Mouse (Mus musculus): Measurements from ENCODE around the gene Xiap.
A peak's percentile ranks its signal among the peaks of the same experiment; 100 is the strongest.

The Xiap gene

DNA sequence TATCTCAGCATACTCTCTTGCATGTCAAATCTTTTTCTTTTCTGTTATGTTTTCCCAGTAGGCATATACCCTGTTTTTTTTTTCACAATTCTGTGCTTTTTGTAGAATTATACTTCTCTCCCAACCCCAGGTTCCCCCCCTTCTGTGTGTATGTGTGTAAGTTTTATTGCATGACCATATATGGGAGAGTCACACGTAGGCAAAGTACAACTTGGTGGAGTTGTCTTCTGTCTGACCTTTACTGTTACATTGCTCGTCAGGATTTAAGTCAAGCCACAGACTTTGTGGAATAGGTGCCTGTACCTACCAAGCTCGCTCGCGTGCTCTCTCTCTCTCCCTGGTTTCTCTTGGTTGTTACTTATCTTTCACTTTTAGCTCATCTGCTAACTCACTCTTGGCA lies 28.7 kb downstream of the Xiap start:
- DNase-seq (ENCODE audit: low read depth) = no peak

DNA sequence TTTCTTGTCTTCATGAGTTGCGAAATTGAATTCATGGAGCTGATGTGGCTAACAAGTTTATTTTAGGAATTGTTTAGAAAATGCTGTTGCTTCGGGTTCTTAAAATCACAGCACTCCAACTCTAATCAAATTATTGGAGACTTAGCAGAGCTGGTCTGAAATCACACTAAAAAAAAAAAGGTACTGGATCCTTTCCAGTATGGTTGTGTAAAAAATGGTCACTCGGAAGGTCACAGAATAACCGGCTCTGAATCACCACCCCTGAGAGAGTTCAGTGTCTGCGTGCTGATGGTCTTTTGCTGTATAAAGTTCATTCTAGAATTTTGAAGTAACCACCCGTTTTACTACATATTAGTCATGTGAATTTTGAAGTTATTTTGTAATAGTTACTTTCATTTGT lies 47.7 kb downstream of the Xiap start:
- no peak for DNase-seq (ENCODE audit: low read depth)

DNA sequence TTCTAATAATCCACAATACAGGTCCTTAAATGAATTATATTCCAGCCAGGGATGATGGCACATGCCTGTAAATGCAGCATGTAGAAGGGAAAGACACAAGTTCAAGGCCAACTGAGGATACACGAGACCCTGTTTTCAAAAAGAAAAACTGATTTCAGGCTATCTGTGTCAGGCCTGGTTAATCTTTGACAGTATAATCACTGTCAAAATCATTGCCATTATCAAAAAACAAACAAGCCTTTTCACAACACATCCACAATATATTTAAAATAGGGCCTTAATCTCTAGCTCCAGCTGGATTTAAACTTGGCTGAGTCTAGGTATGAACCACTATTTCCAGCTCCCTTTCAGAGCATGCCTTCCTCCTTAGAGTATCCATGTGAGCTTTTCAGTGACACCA lies 51.1 kb downstream of the Xiap start:
- no peak for DNase-seq (ENCODE audit: low read depth)

DNA sequence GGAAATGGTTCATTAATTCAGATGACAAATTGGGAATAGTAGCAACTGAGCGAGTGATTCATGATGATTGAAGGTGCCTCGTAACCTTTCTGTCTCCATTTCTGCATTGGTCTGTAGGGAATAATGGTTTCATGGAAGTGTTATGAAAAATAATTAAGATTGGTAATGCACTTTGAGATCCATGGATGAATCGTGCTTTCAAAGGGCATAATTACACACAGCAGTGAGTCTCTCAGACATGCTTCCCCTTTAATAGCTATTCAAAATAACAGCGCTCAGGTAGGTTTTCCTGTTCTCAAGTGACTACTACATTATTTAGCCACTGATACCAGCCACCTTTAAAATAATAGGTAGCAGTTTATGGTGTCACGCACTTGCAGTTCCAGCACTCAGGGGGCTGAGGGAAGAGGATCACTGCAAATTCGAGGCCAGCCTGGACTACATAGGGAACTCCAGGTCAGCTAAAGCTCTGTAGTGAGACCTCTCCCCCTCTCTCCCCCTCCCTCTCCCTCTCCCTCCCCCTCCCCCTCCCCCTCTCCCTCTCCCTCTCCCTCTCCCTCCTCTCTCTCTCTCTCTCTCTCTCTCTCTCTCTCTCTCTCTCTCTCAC lies 60.1 kb downstream of the Xiap start:
- no peak for DNase-seq (ENCODE audit: low read depth)

DNA sequence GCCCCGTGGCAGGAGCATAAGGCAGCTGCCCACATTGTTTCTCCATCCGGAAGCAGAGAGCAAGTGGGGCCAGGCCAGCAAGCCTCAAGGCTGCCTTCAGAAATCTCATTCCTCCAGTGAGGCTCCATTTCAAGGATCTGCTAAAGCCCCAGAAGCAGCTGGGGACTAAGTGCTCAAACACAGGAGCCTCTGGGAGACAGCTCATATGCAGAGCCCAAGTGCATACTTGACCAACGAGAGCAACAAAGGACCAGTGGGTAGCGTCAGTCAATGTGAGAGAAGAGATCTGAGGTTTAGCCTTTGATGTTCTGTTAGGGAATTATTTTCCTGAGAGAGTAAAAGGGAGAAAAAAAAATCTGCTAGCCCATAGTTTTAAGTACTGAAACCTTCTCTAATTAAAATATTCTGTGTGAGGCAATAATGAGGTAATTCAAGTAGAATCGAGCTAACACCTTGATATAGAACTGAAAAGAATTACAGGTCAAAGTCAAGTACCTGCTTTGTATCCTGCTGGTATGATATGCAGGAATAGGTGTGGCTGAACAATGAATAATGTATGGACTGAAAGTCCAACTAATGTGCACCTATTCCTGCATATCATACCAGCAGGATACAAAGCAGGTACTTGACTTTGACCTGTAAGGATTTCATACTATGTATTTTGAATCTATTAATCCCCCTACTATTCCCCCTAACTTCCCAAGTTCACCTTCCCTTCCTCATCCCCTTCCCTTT lies 65.7 kb downstream of the Xiap start:
- DNase-seq (ENCODE audit: low read depth) = no peak

DNA sequence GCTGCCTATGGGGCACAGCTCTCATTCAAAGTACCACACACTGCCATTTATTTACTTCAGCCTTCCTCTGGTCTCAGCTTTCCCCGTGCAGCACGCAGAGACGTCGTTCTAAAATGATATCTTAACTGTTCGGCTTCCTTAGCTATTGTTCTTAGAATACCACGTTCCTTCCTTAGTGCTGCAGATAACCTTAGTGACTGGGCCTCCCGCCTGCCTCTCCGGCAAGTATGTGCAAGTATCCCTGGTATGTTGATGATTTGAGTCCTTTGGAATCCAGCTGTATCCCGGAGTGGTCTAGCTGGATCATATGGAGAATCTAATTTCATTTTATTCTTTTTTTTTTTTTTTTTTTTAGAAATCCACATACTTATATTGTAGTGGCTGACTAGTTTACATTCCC lies 80.4 kb downstream of the Xiap start:
- no peak for DNase-seq (ENCODE audit: low read depth)

DNA sequence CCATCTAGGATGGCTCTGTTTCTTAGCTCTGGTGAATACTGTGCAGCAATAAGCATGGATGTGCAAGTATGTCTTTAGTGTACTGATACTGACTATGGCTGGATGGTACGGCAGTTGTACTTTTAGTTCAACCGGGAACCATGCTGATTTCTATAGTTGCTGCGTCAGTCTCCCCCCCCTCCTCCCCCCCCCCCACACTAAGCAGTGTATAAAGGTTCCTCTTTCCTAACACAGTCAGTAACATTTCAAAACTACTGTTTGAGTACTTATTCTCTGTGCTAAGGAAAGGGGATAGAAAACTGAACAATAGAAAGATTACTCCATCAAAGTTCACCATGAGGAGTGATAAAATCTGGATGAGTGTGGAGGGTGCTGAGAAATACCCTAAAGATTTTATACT lies 83.1 kb downstream of the Xiap start:
- no peak for DNase-seq (ENCODE audit: low read depth)

DNA sequence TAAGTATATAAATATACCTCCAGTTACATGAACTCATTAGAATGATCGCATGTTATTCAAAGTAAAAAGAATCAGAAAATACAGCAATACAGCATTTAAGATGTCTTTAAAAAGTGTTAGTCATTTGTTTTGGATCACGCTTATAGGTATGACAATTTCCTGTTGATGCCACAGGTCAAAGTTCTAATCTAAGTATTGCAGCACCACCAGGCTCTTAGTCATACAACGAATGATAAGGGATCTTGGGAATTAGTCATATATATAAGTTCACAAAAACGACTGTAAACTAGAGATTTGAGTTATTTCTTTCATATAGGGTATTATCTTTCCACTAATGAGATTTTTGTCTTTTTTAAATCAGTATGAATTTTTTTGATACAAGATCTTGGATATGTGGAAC lies 84.5 kb downstream of the Xiap start:
- no peak for DNase-seq (ENCODE audit: low read depth)

DNA sequence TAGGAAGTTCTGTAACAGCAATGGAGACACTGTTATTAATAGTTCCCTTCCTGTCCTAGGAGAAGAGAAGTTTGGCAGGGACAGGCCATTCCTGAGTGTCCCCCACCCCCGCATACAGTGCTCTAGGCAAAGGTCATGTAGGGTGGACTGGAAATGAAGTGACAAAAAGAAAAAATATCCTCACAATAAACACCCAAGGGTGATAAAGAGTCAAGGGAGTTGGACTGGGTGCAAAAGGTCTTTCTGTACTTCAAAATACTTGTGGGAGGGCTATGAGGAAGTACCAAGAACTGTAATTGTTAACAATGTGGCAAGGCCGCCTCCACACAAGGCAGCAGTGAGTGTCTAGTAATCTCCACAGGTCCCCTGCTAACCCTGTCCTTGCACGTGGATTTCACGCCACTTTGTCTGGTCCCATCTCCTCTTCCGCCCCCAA lies 88.6 kb downstream of the Xiap start:
- peak; percentile 35 for DNase-seq (ENCODE audit: low read depth)

DNA sequence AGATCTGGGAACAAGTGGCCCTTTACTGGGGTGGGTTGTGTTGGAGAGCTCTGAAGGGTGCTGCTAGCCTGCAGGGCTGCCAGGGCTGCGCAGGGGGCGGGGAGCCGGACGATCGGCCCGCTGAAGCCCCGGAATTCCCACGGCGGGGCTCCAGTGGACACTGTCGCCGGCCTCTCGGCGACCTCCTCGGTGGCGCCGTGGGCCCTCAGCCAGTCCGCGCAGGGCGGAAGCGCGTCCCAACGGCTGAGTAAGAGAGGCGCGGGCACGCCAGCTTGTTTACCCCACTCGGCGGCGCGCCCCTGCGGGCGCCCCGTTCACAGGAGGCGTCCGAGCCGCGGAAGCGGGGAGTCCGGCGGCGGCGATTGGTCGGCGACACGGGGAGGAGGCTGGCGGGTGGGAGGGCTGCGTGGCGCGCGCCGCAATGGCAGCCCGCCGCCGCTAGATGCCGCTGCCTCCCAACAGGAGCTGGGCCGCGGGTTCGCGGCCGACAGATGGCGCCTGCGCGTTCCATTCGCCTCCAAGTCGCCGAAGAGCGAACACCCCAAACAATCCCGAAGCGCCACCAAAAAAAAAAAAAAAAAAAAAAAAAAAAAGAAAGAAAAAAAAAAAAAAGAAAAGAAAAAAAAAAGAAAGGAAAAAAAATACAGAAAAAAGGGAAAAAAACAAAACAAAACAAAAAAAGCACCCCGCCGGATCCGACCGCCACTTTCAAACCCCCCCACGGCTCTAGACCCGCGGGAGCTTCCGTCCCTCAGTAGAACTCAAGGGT lies 89.5 kb downstream of the Xiap start, which contains the start of gene Stag2:
Gene Stag2 (plus strand): TSS at position 530 of the 769 bp plus-strand sequence.
- DNase-seq (ENCODE audit: low read depth) = peak; percentile 94

DNA sequence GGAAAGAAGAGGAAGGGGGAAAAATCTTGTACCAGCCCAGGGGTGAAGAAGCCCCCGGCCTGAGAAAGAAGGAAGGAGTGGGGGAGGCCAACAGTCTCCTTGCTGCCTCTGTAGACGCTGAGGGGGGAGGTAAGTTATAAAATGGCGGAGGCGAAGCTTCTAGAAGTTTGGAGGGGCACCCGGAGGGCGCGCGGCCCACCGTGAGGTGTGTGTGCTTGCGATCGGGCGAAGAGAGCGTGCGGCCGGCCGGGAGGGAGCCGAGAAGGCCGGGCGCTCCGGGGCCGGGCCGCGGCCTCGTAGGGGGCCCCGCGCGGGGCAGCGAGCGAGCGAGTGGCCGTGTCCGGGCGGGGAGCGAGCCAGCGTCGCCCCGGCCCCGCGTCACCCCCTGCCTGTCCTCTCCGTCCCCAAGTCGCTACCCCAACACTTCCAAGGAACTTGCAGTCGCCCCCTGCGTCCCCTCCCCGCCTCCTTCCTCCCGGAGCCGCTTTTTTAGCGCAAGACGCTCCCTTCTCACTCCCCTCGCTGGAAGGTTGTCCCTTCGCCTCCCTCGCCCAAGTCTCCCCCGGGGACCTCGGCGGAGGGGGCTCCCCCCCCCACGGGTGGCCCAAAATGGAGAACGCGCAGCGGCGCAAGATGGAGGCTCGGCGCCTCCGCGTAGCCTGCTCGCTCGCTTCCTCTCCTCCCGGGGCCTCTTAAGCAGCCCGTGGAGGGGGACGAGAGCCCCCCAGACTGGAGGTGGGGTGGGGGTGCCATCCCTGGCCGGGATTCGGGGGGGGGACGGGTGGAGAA lies 90.3 kb downstream of the Xiap start:
- peak; percentile 73 for DNase-seq (ENCODE audit: low read depth)

DNA sequence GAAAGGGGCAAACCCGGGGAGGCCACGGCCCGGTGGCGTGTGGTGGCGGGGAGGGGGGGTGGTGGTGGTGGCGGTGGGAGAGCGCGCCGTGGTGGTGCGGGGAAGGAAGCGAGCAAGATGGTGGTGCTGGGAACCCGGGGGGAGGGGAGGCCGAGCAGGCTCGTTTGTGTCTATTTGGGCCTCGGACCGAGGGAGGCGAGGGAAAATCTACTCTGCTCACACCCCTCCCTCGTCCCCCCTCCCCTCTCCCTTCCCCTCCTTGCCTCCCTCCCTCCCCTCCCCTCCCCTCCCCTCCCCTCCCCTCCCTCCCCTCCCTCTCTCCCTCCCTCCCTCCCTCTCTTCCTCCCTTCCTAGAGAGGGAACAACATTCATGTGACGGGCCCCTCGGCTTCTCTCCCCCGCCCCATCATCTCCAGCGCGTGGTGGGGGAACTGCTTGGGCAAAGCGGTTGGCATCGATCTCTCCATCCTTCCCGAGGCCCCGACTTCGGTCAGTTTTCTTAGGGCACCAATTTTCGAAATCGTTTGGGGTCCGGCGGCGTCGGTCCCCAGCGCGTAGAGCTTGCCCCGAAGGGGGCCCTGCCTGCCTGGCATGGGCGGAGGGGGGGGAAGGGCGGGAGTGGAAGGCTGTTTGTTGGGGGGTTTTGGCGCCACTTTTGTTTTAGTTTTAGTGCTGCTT lies 91.0 kb downstream of the Xiap start:
- peak; percentile 77 for DNase-seq (ENCODE audit: low read depth)

DNA sequence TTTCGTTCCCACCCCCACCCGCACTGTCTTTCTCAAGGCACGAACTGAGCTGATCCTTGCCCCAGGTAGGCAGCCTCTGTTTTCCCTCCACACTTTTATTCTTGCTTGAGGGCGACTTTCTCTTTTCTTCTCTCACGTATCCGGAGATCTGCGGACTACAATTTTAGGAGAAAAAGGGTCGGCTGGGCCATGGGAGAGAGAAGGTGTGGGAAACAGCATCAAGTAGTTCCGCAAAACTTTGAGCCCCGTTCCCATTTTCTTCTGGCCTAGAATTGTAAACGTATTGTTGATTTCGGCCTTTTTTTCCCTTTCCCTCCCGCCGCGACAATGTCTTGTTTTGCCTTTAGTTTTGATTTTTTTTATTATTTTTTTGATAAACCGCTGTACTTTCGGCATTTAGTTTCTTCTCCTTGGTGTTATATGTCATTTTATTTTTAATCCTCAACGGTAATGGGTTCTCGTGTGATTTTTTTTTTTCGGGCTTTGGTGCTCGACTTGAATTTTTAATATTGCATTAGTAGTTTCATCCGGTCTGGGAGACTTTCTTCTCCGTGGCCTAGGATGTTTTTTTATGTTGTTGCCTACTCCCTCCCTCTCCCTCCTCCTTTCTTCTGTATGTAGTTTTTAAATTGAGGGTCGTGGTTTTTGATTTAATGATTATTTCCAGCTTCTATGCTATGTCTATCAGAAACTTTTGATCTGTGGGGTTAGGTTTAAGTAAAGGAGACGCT lies 91.7 kb downstream of the Xiap start:
- no peak for DNase-seq (ENCODE audit: low read depth)

DNA sequence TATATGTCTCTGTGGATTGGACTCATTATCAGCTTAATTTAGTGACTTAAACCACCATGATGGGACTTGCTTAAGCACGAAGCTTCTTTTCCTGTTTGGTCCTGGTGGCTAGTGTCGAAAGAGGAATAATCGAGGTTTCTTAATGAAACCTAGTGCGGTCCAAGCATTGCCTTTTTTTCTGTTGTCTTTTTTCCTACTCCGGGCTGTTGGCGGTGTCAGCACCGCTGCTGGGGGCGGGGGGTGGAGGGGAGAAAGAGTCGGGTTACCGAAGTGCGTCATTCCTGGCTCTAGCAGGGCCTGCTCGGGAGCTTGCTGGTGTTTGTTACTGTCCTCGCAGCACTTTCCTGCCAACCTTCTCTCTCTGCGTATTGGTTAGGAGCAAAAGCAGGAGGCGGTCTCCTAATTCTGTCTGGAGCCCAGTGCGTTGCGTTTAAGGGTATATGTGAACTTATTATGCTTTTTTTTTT lies 92.5 kb downstream of the Xiap start:
- DNase-seq (ENCODE audit: low read depth) = peak; percentile 85

DNA sequence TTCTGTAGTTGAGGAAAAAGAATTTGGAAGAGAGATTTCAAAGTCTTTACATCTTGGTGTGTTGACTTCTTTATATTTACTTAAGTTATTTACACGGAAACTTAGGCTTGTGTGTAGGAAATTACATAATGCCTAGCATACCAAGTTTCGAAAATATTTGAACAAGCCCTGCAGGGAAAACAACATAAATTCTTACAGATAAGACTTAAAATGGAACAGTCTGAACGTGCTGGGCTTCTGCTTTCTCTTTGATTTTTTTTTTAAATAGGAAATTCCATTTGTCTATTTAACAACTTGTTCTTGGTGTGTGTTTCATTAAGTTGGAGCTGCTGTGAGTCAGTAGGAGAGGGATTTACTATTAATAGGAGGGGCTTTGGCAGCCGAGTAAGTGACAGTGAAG lies 93.6 kb downstream of the Xiap start:
- peak; percentile 28 for DNase-seq (ENCODE audit: low read depth)
